In genomic region chr15:95144131-95144530, GRCm38 (mm10) we compare ENCODE assay signal across 20 mouse cellular contexts.
DNase-seq lines count a peak whose midpoint lies in the region; ATAC-seq and TF ChIP-seq lines count a peak whose summit lies in the region.
"Had no signal": no experiment of that assay in that cellular context is flagged by ENCODE, and none has a peak within 500 bp of the region (broad histone marks: within the 10 kb centered on the region; RNA-seq: fewer than 3 reads in every experiment).

No protein-coding gene starts in this region.

- 60% methylated on average over 2 of the region's 2 CpGs for WGBS in liver, postnatal 0 days (ENCODE audit: insufficient replicate concordance)

- no peak for TF ChIP-seq CTCF in embryonic fibroblast, embryonic 13.5 days (IDR thresholded peaks at IDR 0.05; ENCODE audit: borderline replicate concordance, insufficient read depth, low read length)
- TF ChIP-seq CTCF in liver, postnatal 0 days (IDR thresholded peaks at IDR 0.05; ENCODE audit: low read depth), result no peak
- TF ChIP-seq CTCF in layer of hippocampus, adult 2 months (conservative IDR thresholded peaks at IDR 0.05), result no peak

- no peaks in the 10 kb centered on the region for H3K9me3 ChIP-seq in liver, postnatal 0 days (ENCODE audit: low read length)
- H3K9me3 ChIP-seq: embryonic facial prominence, embryonic 15.5 days; forebrain, embryonic 12.5 days; heart, embryonic 12.5 days; hindbrain, embryonic 10.5 days; intestine, embryonic 15.5 days had no signal

- no peaks in the 10 kb centered on the region for H3K27me3 ChIP-seq in liver, postnatal 0 days (ENCODE audit: insufficient read depth, low read length)
- H3K27me3 ChIP-seq: embryonic facial prominence, embryonic 15.5 days; forebrain, embryonic 12.5 days; heart, embryonic 12.5 days; intestine, embryonic 15.5 days had no signal

- H3K9ac ChIP-seq in liver, postnatal 0 days (replicated peaks), result no peak overlapping the region
- H3K9ac ChIP-seq: embryonic facial prominence, embryonic 15.5 days; forebrain, embryonic 12.5 days; heart, embryonic 12.5 days; hindbrain, embryonic 14.5 days; intestine, embryonic 15.5 days had no signal

- no peaks in the 10 kb centered on the region for H3K36me3 ChIP-seq in liver, postnatal 0 days (replicated peaks; ENCODE audit: insufficient read depth, low read length)
- H3K36me3 ChIP-seq: embryonic facial prominence, embryonic 15.5 days; forebrain, embryonic 12.5 days; heart, embryonic 12.5 days; hindbrain, embryonic 10.5 days; intestine, embryonic 15.5 days had no signal

- no peak overlapping the region for H3K4me3 ChIP-seq in embryonic fibroblast, embryonic 13.5 days (ENCODE audit: insufficient read depth, low read length)
- no peak overlapping the region for H3K4me3 ChIP-seq in liver, postnatal 0 days (ENCODE audit: low read depth, low read length)
- no peak overlapping the region for H3K4me3 ChIP-seq in layer of hippocampus, adult 2 months
- H3K4me3 ChIP-seq: embryonic facial prominence, embryonic 15.5 days; forebrain, embryonic 12.5 days; heart, embryonic 12.5 days; hindbrain, embryonic 10.5 days; intestine, embryonic 15.5 days had no signal

- peak; percentile 3 for DNase-seq in adrenal gland, adult 2 months
- DNase-seq in adrenal gland, postnatal 10 days, result no peak
- DNase-seq in 3134 (ENCODE audit: extremely low read depth, insufficient read length, low spot score) (peak; percentile 28), NIH3T3 (ENCODE audit: low read depth) (peak; percentile 62)
- no peak for DNase-seq in liver, postnatal 0 days
- DNase-seq in cerebellum, postnatal 25 days, result no peak
- no peak for DNase-seq in layer of hippocampus, adult 2 months (ENCODE audit: low spot score in 2 of 2)
- DNase-seq: cerebellum, adult 11 months; cerebellum, adult 8-10 months; cerebellum, postnatal 14 days; gastrocnemius, postnatal 25 days had no signal

- TF ChIP-seq EP300 in liver, postnatal 0 days (IDR thresholded peaks at IDR 0.05; ENCODE audit: low read depth), result no peak

- ATAC-seq in liver, postnatal 0 days, result no peak
- ATAC-seq: activated CD4-positive, CD25-positive, alpha-beta regulatory T cell, adult 4 months; forebrain, embryonic 16.5 days; intestine, embryonic 15.5 days had no signal

- H3K4me1 ChIP-seq in embryonic fibroblast, embryonic 13.5 days (ENCODE audit: control insufficient read depth, insufficient read depth, low read length), result peaks cover 21% of the 10 kb centered on the region
- no peaks in the 10 kb centered on the region for H3K4me1 ChIP-seq in liver, postnatal 0 days (ENCODE audit: insufficient read depth)
- H3K4me1 ChIP-seq: embryonic facial prominence, embryonic 15.5 days; forebrain, embryonic 12.5 days; heart, embryonic 12.5 days; hindbrain, embryonic 10.5 days; intestine, embryonic 15.5 days had no signal

- no peak for TF ChIP-seq POLR2A in embryonic fibroblast, embryonic 13.5 days (IDR thresholded peaks at IDR 0.05; ENCODE audit: low read depth, low read length)

- no peak overlapping the region for H3K4me2 ChIP-seq in liver, postnatal 0 days (ENCODE audit: low read depth, low read length)
- H3K4me2 ChIP-seq: embryonic facial prominence, embryonic 15.5 days; forebrain, embryonic 12.5 days; heart, embryonic 12.5 days; hindbrain, embryonic 14.5 days; intestine, embryonic 15.5 days had no signal

- peak overlapping the region; percentile 38 for H3K27ac ChIP-seq in embryonic fibroblast, embryonic 13.5 days (ENCODE audit: insufficient read depth, low read length)
- H3K27ac ChIP-seq in liver, postnatal 0 days (ENCODE audit: low read depth), result no peak overlapping the region
- no peak overlapping the region for H3K27ac ChIP-seq in layer of hippocampus, adult 2 months
- H3K27ac ChIP-seq: embryonic facial prominence, embryonic 15.5 days; forebrain, embryonic 12.5 days; hindbrain, embryonic 10.5 days; hindbrain, embryonic 14.5 days; intestine, embryonic 15.5 days had no signal

Comparison
In these comparisons a context has a peak if more than half of its experiments do, and no peak if none do; other contexts are left out.
1. DNase-seq: peak in adrenal gland, adult 2 months (single experiment), 3134 (single experiment) and NIH3T3 (single experiment); none in adrenal gland, postnatal 10 days (single experiment), liver, postnatal 0 days (single experiment), cerebellum, postnatal 25 days (0 of 2) and layer of hippocampus, adult 2 months (0 of 2).